Comparison of ENCODE assay signal across 16 mouse cellular contexts in the genomic region with DNA sequence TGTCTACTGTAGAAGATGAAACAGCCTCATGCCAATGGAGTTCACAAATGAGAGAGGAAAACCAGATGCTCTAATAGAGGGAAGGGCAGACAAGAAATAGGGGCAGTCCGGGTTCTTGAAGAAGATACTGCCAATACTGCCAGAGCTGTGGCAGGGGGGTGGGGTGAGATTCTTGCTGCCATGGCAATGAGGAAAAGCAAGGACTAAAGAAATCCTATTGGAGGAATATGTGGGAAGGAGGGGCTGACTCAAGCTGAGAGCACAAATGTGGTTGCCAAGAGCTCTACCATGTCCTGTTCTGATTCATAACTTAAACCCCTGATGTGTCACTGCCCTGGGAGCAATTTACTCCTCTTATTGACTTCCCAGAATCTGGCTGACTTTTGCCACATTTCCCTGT.
DNase-seq lines count a peak whose midpoint lies in the region; ATAC-seq lines count a peak whose summit lies in the region.
"Had no signal": no experiment of that assay in that cellular context is flagged by ENCODE, and none has a peak within 500 bp of the region (broad histone marks: within the 10 kb centered on the region; RNA-seq: fewer than 3 reads in every experiment).

No protein-coding gene starts in this region.

- no peaks in the 10 kb centered on the region for H3K36me3 ChIP-seq in forebrain, embryonic 14.5 days (ENCODE audit: control insufficient read depth, insufficient read depth, low read length)
- H3K36me3 ChIP-seq: embryonic facial prominence, embryonic 12.5 days; stomach, embryonic 15.5 days had no signal

- no peak overlapping the region for H3K9ac ChIP-seq in forebrain, embryonic 14.5 days (ENCODE audit: low read length)
- H3K9ac ChIP-seq: embryonic facial prominence, embryonic 12.5 days; stomach, embryonic 15.5 days had no signal

- no peaks in the 10 kb centered on the region for H3K4me1 ChIP-seq in forebrain, embryonic 14.5 days (ENCODE audit: control insufficient read depth, insufficient read depth, low read length)
- H3K4me1 ChIP-seq: embryonic facial prominence, embryonic 12.5 days; stomach, embryonic 15.5 days had no signal

- peak; percentile 21 for DNase-seq in layer of hippocampus, adult 11-12 months (ENCODE audit: low spot score)
- DNase-seq in layer of hippocampus, postnatal 36 days: no peak
- DNase-seq in 3T3-L1 (ENCODE audit: low read depth, low spot score) (peak; percentile 97), NIH3T3 (ENCODE audit: low read depth) (peak; percentile 66)
- peak; percentile 66 for DNase-seq in forebrain, embryonic 14.5 days (ENCODE audit: low spot score)
- no peak for DNase-seq in heart, adult 11 months
- no peak for DNase-seq in ovary, adult 18-20 months (ENCODE audit: low spot score)
- DNase-seq: cerebellum, adult 8-10 months; heart, adult 18-20 months; heart, postnatal 10 days; kidney, adult 11 months; kidney, postnatal 36 days; right cerebral cortex, postnatal 4 days; thymus, postnatal 4 days had no signal

- H3K4me2 ChIP-seq in forebrain, embryonic 14.5 days (ENCODE audit: low read length): no peak overlapping the region
- H3K4me2 ChIP-seq: embryonic facial prominence, embryonic 12.5 days; stomach, embryonic 15.5 days had no signal

- no peak overlapping the region for H3K4me3 ChIP-seq in forebrain, embryonic 14.5 days (ENCODE audit: low read depth, low read length)
- H3K4me3 ChIP-seq: embryonic facial prominence, embryonic 12.5 days; stomach, embryonic 15.5 days had no signal

- WGBS in forebrain, embryonic 14.5 days: 15% methylated on average over 1 of the region's 1 CpGs

- H3K9me3 ChIP-seq in forebrain, embryonic 14.5 days (replicated peaks; ENCODE audit: control insufficient read depth, low read length): no peaks in the 10 kb centered on the region
- H3K9me3 ChIP-seq: embryonic facial prominence, embryonic 12.5 days; stomach, embryonic 15.5 days had no signal

- H3K27me3 ChIP-seq in forebrain, embryonic 14.5 days (replicated peaks; ENCODE audit: control insufficient read depth, insufficient read depth, low read length): no peaks in the 10 kb centered on the region
- H3K27me3 ChIP-seq: embryonic facial prominence, embryonic 12.5 days; stomach, embryonic 15.5 days had no signal

- ATAC-seq in forebrain, embryonic 14.5 days: peak; percentile 71; the same call in 1 of the 2 replicates

- H3K27ac ChIP-seq in forebrain, embryonic 14.5 days (ENCODE audit: low read depth, low read length): no peak overlapping the region
- H3K27ac ChIP-seq: embryonic facial prominence, embryonic 12.5 days; stomach, embryonic 15.5 days had no signal

Comparison
In these comparisons a context has a peak if more than half of its experiments do, and no peak if none do; other contexts are left out.
1. DNase-seq: peak in layer of hippocampus, adult 11-12 months (single experiment), 3T3-L1 (single experiment), NIH3T3 (single experiment) and forebrain, embryonic 14.5 days (single experiment); none in layer of hippocampus, postnatal 36 days (0 of 2), heart, adult 11 months (single experiment) and ovary, adult 18-20 months (single experiment).